Mouse (Mus musculus): ENCODE measurements at regions not wholly inside any gene's neighbourhood (a gene's known extent, or its start where the extent isn't known, plus 50 kb on each side); places are given as distances from the start of the nearest gene placed in this dataset.

- TF ChIP-seq POLR2A (IDR thresholded peaks at IDR 0.05; ENCODE audit: low read depth, low read length) (no peak), CTCF (IDR thresholded peaks at IDR 0.05; ENCODE audit: extremely low read depth, insufficient read length, insufficient replicate concordance, low read depth, low read length) (no peak)
These were observed 199.4 kb downstream of the Trib2 start for GRCm38 (mm10) chr12:15617312-15617711.
